Mouse (Mus musculus) spleen, adult 2 months (tissue): ENCODE results near the gene Naxd.

ENCODE experiments used
- CTCF ChIP-seq: fragments of 200-500 bp; IDR thresholded peaks from 2 replicates; pipeline ENCODE4 v1.5.1; 2011; ENCODE audit warnings: mild to moderate bottlenecking, inconsistent platforms; ENCODE audit not compliant: insufficient read depth, insufficient read length, insufficient replicate concordance; ENCODE audit errors: extremely low read depth
- POLR2A ChIP-seq: fragments of 200-500 bp; IDR thresholded peaks from 2 replicates; pipeline ENCODE4 v1.6.1; 2011; ENCODE audit warnings: low read depth, low read length, inconsistent platforms

GRCm38 (mm10) chr8:11464707-11464964, 32.7 kb upstream of the Naxd start:
- TF ChIP-seq CTCF (no peak), POLR2A (no peak)
